Mouse (Mus musculus): ENCODE measurements around the gene Chek2. TPM values are rescaled to one million over a fixed set of nuclear protein-coding genes. Genes with fewer than 3 reads are reported as not detected.

Gene Chek2
- total and polyA plus RNA-seq, 3 experiments = 2.5 to 100 (median 70.4) TPM

DNA sequence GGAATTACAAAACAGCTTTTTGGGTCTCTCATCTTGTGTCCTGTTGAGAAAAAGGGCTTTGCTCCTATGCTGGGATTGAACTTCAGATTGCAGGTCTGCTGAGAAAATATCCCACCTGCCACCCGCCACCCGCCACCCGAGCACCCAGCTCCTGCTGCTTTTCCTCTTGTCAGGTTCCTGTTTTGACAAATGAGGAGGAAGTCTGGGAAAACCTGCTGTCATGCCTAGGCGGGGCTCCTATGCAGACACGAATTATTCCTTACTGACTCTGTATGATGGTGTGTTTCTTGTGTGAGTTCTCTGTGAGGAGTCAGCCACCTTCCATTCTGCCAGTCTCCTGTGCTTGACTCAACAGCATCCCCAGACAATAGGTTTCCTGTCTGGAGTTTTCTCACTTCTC is 20.7 kb downstream of the Chek2 start:
- H3K4me1 ChIP-seq (ENCODE audit: insufficient read depth, low read depth, low read length) = no peaks in the 10 kb centered on the region
- H3K36me3 ChIP-seq (replicated peaks) = peaks cover 96% of the 10 kb centered on the region
- H3K9me3 ChIP-seq (replicated peaks) = no peaks in the 10 kb centered on the region
- TF ChIP-seq TAL1 (conservative IDR thresholded peaks at IDR 0.05; ENCODE audit: low read depth, low read length) (no peak), GATA2 (IDR thresholded peaks at IDR 0.05; ENCODE audit: borderline replicate concordance, low read depth, low read length) (no peak), CTCF (IDR thresholded peaks at IDR 0.05; ENCODE audit: low read depth, low read length) (no peak), GATA1 (IDR thresholded peaks at IDR 0.05; ENCODE audit: borderline replicate concordance, low read length) (no peak)
- DNase-seq (ENCODE audit: low spot score) (no peak), ATAC-seq (ENCODE audit: extremely low read depth, insufficient number of reproducible peaks, low FRiP score, poor library complexity, severe bottlenecking) (no peak)
- H3K27me3 ChIP-seq (ENCODE audit: insufficient read depth, low read length) = no peaks in the 10 kb centered on the region
- H3K4me3 ChIP-seq (ENCODE audit: low read depth, low read length) = no peak overlapping the region

DNA sequence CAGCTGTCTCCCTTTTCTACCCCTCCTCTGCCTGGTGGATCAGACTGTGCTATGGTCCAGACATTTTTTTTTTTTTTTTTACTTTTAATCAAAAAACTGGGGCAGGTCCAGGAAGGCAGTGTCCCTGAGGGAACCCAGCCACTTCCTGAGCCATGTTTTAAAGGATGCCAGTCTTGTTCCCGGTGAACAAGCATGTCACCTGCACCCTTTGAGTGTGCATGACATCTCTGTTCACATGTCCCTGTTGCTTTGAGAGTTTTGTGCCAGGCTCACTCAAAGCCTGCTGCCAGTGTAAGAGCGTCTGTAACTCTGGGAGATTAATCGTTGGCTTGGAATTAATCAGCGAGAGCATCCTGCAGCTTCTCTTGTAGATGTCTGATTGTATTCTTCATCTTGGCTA is 28.7 kb downstream of the Chek2 start:
- no peaks in the 10 kb centered on the region for H3K27me3 ChIP-seq (ENCODE audit: insufficient read depth, low read length)
- no peaks in the 10 kb centered on the region; the same call in 1 of the 2 replicates for H3K4me1 ChIP-seq (ENCODE audit: insufficient read depth, low read depth, low read length)
- H3K9me3 ChIP-seq (replicated peaks) = no peaks in the 10 kb centered on the region
- ATAC-seq (ENCODE audit: extremely low read depth, insufficient number of reproducible peaks, low FRiP score, poor library complexity, severe bottlenecking) = no peak
- TF ChIP-seq GATA2 (IDR thresholded peaks at IDR 0.05; ENCODE audit: borderline replicate concordance, low read depth, low read length) = no peak
- no peak for TF ChIP-seq TAL1 (conservative IDR thresholded peaks at IDR 0.05; ENCODE audit: low read depth, low read length)
- DNase-seq (ENCODE audit: low spot score) = no peak
- H3K4me3 ChIP-seq (ENCODE audit: low read depth, low read length) = no peak overlapping the region
- peaks cover 95% of the 10 kb centered on the region for H3K36me3 ChIP-seq (replicated peaks)

GRCm38 (mm10) chr5:110869242-110869669 is 29.5 kb downstream of the Chek2 start:
- H3K4me3 ChIP-seq (ENCODE audit: low read depth, low read length) = no peak overlapping the region
- H3K36me3 ChIP-seq (replicated peaks) = peaks cover 94% of the 10 kb centered on the region
- DNase-seq (ENCODE audit: low spot score) (no peak), ATAC-seq (ENCODE audit: extremely low read depth, insufficient number of reproducible peaks, low FRiP score, poor library complexity, severe bottlenecking) (no peak)
- no peak for TF ChIP-seq GATA1 (IDR thresholded peaks at IDR 0.05; ENCODE audit: borderline replicate concordance, low read length)
- H3K9me3 ChIP-seq (replicated peaks) = no peaks in the 10 kb centered on the region
- no peaks in the 10 kb centered on the region; the same call in 1 of the 2 replicates for H3K4me1 ChIP-seq (ENCODE audit: insufficient read depth, low read depth, low read length)
- H3K27me3 ChIP-seq (ENCODE audit: insufficient read depth, low read length) = no peaks in the 10 kb centered on the region

DNA sequence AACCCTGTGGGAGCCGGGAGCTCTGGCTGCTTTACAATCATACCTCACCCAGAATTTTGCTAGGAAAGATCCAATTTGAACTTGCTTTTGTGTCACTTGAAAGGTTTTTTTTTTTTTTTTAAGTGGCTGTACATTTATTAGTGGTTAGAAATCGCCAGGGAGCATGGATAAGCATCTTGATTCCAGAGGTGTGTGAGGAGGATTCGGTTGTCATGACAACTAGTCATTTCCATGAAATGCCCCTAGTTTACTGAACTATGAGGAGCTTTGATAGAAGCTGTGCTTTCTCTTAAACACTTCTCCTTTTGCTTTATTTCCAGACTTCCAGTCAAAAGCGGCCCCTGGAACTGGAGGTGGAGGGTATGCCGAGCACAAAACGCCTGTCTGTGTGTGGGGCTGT is 33.4 kb downstream of the Chek2 start:
- ATAC-seq (ENCODE audit: extremely low read depth, insufficient number of reproducible peaks, low FRiP score, poor library complexity, severe bottlenecking) (no peak), DNase-seq (ENCODE audit: low spot score) (no peak)

GRCm38 (mm10) chr5:110874711-110875110 is 34.9 kb downstream of the Chek2 start:
- Histone ChIP-seq H3K4me3 (ENCODE audit: low read depth, low read length) (no peak overlapping the region), H3K36me3 (replicated peaks) (peaks cover 67% of the 10 kb centered on the region), H3K27me3 (ENCODE audit: insufficient read depth, low read length) (no peaks in the 10 kb centered on the region), H3K9me3 (replicated peaks) (no peaks in the 10 kb centered on the region), H3K4me1 (ENCODE audit: insufficient read depth, low read depth, low read length) (peaks cover 6% of the 10 kb centered on the region)
- DNase-seq (ENCODE audit: low spot score) = no peak
- ATAC-seq (ENCODE audit: extremely low read depth, insufficient number of reproducible peaks, low FRiP score, poor library complexity, severe bottlenecking) = no peak
- TF ChIP-seq CTCF (IDR thresholded peaks at IDR 0.05; ENCODE audit: low read depth, low read length) (no peak), POLR2AphosphoS5 (IDR thresholded peaks at IDR 0.05; ENCODE audit: insufficient replicate concordance, low read depth, low read length) (no peak), GATA2 (IDR thresholded peaks at IDR 0.05; ENCODE audit: borderline replicate concordance, low read depth, low read length) (no peak), TAL1 (conservative IDR thresholded peaks at IDR 0.05; ENCODE audit: low read depth, low read length) (no peak), GATA1 (IDR thresholded peaks at IDR 0.05; ENCODE audit: borderline replicate concordance, low read length) (no peak)

More for the DNA sequence above, 33.4 kb downstream of the Chek2 start:
- Histone ChIP-seq H3K27me3 (ENCODE audit: insufficient read depth, low read length) (no peaks in the 10 kb centered on the region), H3K9me3 (replicated peaks) (no peaks in the 10 kb centered on the region), H3K4me3 (ENCODE audit: low read depth, low read length) (no peak overlapping the region), H3K36me3 (replicated peaks) (peaks cover 83% of the 10 kb centered on the region), H3K4me1 (ENCODE audit: insufficient read depth, low read depth, low read length) (no peaks in the 10 kb centered on the region; the same call in 1 of the 2 replicates)
- TF ChIP-seq CTCF (IDR thresholded peaks at IDR 0.05; ENCODE audit: low read depth, low read length) = no peak
- no peak for TF ChIP-seq GATA1 (IDR thresholded peaks at IDR 0.05; ENCODE audit: borderline replicate concordance, low read length)
- TF ChIP-seq GATA2 (IDR thresholded peaks at IDR 0.05; ENCODE audit: borderline replicate concordance, low read depth, low read length) = no peak

- Histone ChIP-seq H3K36me3 (replicated peaks) (peaks cover 62% of the 10 kb centered on the region), H3K4me3 (ENCODE audit: low read depth, low read length) (no peak overlapping the region), H3K4me1 (ENCODE audit: insufficient read depth, low read depth, low read length) (peaks cover 11% of the 10 kb centered on the region), H3K27me3 (ENCODE audit: insufficient read depth, low read length) (no peaks in the 10 kb centered on the region), H3K9me3 (replicated peaks) (no peaks in the 10 kb centered on the region)
- TF ChIP-seq TAL1 (conservative IDR thresholded peaks at IDR 0.05; ENCODE audit: low read depth, low read length) = no peak
- no peak for TF ChIP-seq CTCF (IDR thresholded peaks at IDR 0.05; ENCODE audit: low read depth, low read length)
- no peak for TF ChIP-seq POLR2AphosphoS5 (IDR thresholded peaks at IDR 0.05; ENCODE audit: insufficient replicate concordance, low read depth, low read length)
- TF ChIP-seq GATA2 (IDR thresholded peaks at IDR 0.05; ENCODE audit: borderline replicate concordance, low read depth, low read length) = no peak
- no peak for TF ChIP-seq GATA1 (IDR thresholded peaks at IDR 0.05; ENCODE audit: borderline replicate concordance, low read length)
- DNase-seq (ENCODE audit: low spot score) (no peak), ATAC-seq (ENCODE audit: extremely low read depth, insufficient number of reproducible peaks, low FRiP score, poor library complexity, severe bottlenecking) (no peak)
These were observed 35.5 kb downstream of the Chek2 start for GRCm38 (mm10) chr5:110875286-110875685.
